Mouse (Mus musculus) brain, adult 2 months (tissue): ENCODE results near the gene Gys1.
"Not testable (repeated sequence)": the region's sequence is repeated elsewhere in the genome, so short reads cannot be mapped to it uniquely, and the experiment has no call there.

Experiments used
- DNase-seq: peaks from one replicate; pipeline ENCODE4 v3.0.0; 2011; ENCODE audit warnings: low read depth, low spot score

Gys1 gene

GRCm38 (mm10) chr7:45434203-45435015 lies at the start of gene Gys1:
Gene Gys1 (plus strand): TSS chr7:45434844.
- peak; percentile 100 for DNase-seq

GRCm38 (mm10) chr7:45386077-45386476 lies 48.6 kb upstream of the Gys1 start:
- DNase-seq: no peak

DNA sequence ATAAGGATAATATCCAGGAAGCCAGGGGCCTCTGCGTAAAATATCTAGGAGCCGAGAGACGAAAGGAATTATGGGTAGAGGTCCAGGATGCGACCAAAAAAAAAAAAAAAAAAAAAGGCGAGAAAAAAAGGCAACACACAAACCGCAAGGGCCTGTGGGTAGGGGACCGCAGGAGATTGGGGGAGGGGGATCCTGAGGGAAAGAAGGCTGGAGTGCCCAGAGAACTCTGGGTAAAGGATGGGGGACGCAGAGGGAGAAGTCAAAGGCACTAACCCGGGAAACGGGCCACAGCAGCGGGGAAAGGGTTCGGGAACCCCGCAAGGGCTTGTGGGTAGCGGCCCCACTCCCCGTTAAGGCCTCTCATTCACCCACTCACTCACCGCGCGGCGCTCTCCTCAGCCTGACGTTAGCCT lies 39.5 kb upstream of the Gys1 start:
- peak; percentile 87 for DNase-seq

DNA sequence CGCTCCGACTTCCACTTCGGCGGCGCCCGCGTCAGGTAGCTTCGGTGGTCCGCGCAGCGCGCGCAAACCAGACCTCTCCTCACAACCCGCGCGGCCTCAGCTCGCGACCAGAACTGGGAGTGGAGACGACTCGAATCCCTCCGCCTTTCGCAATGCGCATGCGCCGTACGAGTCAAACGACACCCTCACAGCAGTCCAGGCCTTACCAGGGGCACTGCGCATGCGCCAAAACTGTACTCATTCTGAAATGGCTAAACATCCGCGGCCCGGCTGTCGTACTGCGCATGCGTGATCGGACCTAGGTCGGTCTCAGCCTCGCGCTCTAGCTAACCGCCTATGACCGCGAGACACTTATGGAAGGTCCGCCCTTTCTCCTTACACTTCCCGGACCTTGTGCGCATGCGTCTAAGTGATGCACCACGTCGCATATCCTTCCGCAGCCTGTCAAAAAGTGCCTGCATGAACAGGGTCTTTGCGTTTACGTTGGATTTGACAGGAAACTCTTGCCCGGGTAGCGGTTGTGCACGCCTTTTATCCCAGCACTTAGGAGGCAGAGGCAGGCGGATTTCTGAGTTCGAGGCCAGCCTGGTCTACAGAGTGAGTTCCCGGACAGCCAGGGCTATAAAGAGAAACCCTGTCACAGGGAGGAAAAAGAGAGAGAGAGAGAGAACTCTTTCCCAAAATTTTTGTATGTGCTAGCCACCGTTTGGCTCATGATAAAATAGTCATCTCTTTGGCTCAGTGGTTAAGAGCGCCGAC lies 38.9 kb upstream of the Gys1 start, which contains the start of gene Snrnp70:
Gene Snrnp70 (minus strand): TSS at position 165 of the 759 bp plus-strand sequence.
- peak; percentile 100 for DNase-seq

DNA sequence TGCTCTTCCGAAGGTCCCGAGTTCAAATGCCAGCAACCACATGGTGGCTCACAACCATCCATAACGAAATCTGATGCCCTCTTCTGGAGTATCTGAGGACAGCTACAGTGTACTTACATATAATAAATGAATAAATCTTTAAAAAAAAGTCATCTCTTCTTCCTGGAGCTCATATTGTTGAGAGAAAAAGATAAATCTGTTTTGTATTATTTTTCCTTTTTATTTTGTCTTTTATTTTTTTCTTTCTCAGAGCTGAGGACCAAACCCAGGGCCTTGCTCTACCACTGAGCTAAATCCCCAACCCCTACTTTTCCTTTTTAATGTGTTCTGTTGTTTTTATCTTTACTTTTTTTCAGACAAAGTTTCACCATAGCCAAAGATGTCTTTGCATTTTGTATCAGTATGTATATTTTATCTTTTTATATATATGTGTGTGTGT lies 38.3 kb upstream of the Gys1 start:
- DNase-seq: not testable (repeated sequence)

DNA sequence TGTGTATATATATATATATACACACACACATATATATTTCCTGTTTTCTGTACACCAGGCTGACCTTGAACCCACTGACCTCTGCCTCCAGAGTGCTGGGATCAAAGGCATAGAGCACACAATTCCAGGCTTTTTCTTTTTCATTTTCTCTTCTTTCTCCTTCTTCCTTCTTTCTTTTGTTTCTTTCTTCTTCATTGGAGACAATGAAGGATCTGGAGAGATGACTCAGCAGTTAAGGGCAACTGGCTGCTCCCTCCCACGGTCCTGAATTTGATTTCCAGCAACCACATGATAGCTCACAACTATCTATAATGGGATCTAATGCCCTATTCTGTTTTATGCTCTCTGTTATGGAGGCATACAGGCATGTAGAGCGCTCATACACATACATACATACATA lies 37.9 kb upstream of the Gys1 start:
- DNase-seq: no peak

GRCm38 (mm10) chr7:45401521-45402085 lies 33.0 kb upstream of the Gys1 start:
- DNase-seq: no peak

DNA sequence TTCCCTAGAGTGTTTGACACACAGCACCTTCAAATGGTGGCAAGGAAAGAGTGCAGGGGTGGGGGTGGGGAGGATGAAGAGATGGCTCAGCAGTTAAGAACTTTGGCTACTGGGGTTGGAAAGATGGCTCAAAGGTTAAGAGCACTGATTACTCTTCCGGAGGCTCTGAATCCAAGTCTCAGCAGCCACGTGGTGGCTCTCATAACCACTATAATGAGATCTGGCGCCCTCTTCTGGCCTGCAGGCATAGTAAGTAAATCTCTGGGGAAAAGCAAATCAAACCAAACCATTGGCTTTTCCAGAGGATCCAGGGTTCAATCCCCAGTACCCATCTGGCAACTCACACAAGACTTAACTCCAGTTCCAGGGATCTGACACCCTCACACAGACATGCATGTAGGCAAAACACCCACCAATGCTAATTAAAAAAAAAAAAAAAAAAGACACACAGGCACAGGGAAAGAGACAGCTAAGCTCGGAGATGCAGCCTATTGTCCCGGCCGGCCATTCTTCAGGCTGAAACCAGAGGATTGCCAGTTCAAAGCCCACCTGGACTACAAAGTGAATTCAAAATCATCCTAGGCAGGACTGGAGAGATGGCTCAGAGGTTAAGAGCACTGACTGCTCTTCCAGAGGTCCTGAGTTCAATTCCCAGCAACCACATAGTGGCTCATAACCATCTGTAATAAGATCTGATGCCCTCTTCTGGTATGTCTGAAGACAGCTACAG lies 30.9 kb upstream of the Gys1 start:
- DNase-seq: peak; percentile 66

- peak; percentile 45 for DNase-seq
Observed at GRCm38 (mm10) chr7:45405091-45406075, 29.3 kb upstream of the Gys1 start, which contains the start of gene Kcna7. Gene Kcna7 (plus strand): TSS chr7:45405653.

GRCm38 (mm10) chr7:45406157-45407156 lies 28.2 kb upstream of the Gys1 start:
- peak; percentile 8 for DNase-seq

DNA sequence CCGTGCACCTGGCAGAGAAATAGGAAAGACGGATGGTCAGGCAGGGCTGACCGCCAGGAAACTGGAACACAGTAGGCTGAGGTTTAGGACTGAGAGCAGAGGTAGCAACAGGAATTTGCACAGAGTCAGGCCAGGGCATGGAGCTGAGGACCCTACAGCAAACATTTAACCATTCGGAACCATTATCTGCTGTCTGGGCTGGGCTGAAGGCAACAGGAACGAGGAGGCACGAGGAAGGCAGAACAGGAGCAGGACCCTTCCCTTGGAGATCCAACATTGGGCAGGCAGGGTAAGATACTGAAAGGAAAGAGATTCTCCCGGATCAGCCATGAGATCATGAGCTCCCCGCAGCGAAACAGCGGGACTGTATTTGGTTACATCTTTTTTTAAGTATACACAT lies 26.8 kb upstream of the Gys1 start:
- no peak for DNase-seq

DNA sequence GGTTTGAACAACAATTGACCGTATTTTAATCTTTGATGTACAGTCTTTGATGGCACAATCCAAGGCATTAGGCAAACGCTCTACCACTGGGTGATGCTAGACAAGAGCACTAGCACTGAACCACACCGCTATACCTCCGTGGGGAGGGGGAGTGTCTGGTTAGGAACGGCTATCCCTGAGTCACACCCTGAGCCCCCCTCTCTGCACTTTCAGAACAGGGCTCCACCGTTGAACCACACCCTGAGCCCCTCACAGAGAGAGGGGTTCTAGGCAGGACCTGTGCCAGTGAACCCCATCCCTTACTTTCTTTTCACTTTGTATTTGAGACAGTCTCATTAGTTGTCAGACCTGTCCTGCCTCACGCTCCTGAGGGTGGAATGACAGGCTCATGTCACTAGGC lies 26.3 kb upstream of the Gys1 start:
- no peak for DNase-seq

DNA sequence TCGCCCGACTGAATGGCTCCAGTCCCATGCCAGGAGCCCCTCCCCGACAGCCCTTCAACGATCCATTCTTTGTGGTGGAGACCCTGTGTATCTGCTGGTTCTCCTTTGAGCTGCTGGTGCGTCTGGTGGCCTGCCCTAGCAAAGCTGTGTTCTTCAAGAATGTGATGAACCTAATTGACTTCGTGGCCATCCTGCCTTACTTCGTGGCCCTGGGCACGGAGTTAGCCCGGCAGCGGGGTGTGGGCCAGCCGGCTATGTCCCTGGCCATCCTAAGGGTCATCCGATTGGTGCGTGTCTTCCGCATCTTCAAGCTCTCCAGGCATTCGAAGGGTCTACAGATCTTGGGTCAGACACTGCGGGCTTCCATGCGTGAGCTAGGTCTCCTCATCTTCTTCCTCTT lies 25.7 kb upstream of the Gys1 start:
- no peak for DNase-seq

GRCm38 (mm10) chr7:45409497-45410163 lies 25.0 kb upstream of the Gys1 start:
- DNase-seq: no peak

GRCm38 (mm10) chr7:45412421-45412820 lies 22.2 kb upstream of the Gys1 start:
- DNase-seq: no peak

GRCm38 (mm10) chr7:45413113-45413863 lies 21.4 kb upstream of the Gys1 start, which contains the start of gene Ntf5:
Gene Ntf5 (plus strand): TSS chr7:45413695.
- no peak for DNase-seq

- no peak for DNase-seq
Observed at GRCm38 (mm10) chr7:45413864-45414739, 20.5 kb upstream of the Gys1 start.
